Mouse (Mus musculus) adrenal gland, postnatal 36 days (tissue): ENCODE data around the gene Fzd1. TPM values are rescaled to one million over a fixed set of nuclear protein-coding genes. Genes with fewer than 3 reads are reported as not detected.
A peak's percentile ranks its signal among the peaks of the same experiment; 100 is the strongest.

Experiments used
- DNase-seq, 2 experiments: peaks; one replicate each; pipeline ENCODE4 v3.0.0; 2021; ENCODE audit warnings: mixed read lengths in 1 of 2
- long read RNA-seq, 2 experiments: library from polyadenylated mRNA; stranded (forward); transcript quantifications; one replicate each; pipeline ENCODE4 v2.0.0; 2021; ENCODE audit warnings: borderline sequencing depth in 2 of 2
- total RNA-seq, 2 experiments: library from RNA; stranded (reverse); gene quantifications; 2 replicates each; pipeline ENCODE4 v1.2.3; 2021

The Fzd1 gene
- 10 to 100 TPM; 16.8 to 21.6 TPM for total RNA-seq
- long read RNA-seq, experiment 1, full-length matches to known transcripts = 16 of 16 reads
- long read RNA-seq, experiment 1, partial matches to known transcripts = 0 of 16 reads
- long read RNA-seq, experiment 1, other reads (novel, unspliced or antisense) = 0 of 16 reads
- long read RNA-seq, experiment 2, full-length matches to known transcripts = 5 of 5 reads
- long read RNA-seq, experiment 2, partial matches to known transcripts = 0 of 5 reads
- long read RNA-seq, experiment 2, other reads (novel, unspliced or antisense) = 0 of 5 reads

- peak; percentile 94 to 95 for DNase-seq
Measured at GRCm38 (mm10) chr5:4757902-4758301, at the start of gene Fzd1. TSS of gene Fzd1 (minus strand) at chr5:4758035.

GRCm38 (mm10) chr5:4805228-4805627 is 47.4 kb upstream of the Fzd1 start:
- no peak for DNase-seq

GRCm38 (mm10) chr5:4803708-4804107 is 45.9 kb upstream of the Fzd1 start:
- DNase-seq = no peak

GRCm38 (mm10) chr5:4801971-4802370 is 44.1 kb upstream of the Fzd1 start:
- DNase-seq = no peak

GRCm38 (mm10) chr5:4801096-4801850 is 43.4 kb upstream of the Fzd1 start:
- DNase-seq = no peak

GRCm38 (mm10) chr5:4791219-4791618 is 33.4 kb upstream of the Fzd1 start:
- DNase-seq = no peak

GRCm38 (mm10) chr5:4790265-4790664 is 32.4 kb upstream of the Fzd1 start:
- no peak for DNase-seq

- DNase-seq = no peak
Measured at GRCm38 (mm10) chr5:4788484-4788883, 30.6 kb upstream of the Fzd1 start.

GRCm38 (mm10) chr5:4786816-4787215 is 29.0 kb upstream of the Fzd1 start:
- no peak for DNase-seq

- DNase-seq = no peak
Measured at GRCm38 (mm10) chr5:4778274-4778673, 20.4 kb upstream of the Fzd1 start.

GRCm38 (mm10) chr5:4776495-4776894 is 18.7 kb upstream of the Fzd1 start:
- DNase-seq = no peak

- DNase-seq = no peak
Measured at GRCm38 (mm10) chr5:4773090-4773772, 15.4 kb upstream of the Fzd1 start.

- DNase-seq = no peak
Measured at GRCm38 (mm10) chr5:4770609-4771008, 12.8 kb upstream of the Fzd1 start.

GRCm38 (mm10) chr5:4767896-4768295 is 10.1 kb upstream of the Fzd1 start:
- peak; percentile 13 to 16 for DNase-seq

- DNase-seq = no peak
Measured at GRCm38 (mm10) chr5:4766719-4767118, 8.9 kb upstream of the Fzd1 start.

GRCm38 (mm10) chr5:4761891-4762290 is 4.1 kb upstream of the Fzd1 start:
- no peak for DNase-seq

- DNase-seq = no peak
Measured at GRCm38 (mm10) chr5:4758331-4759080, 671 bp upstream of the Fzd1 start.

- DNase-seq = peak; percentile 79 to 84
Measured at GRCm38 (mm10) chr5:4756871-4757711, 744 bp downstream of the Fzd1 start.

- DNase-seq = peak; percentile 6 to 8
Measured at GRCm38 (mm10) chr5:4756001-4756681, 1.7 kb downstream of the Fzd1 start.

GRCm38 (mm10) chr5:4755326-4755725 is 2.5 kb downstream of the Fzd1 start:
- no peak for DNase-seq
